Mouse (Mus musculus) gastrocnemius, adult 2 months (tissue): ENCODE results near the gene Gm10681. TPM values are rescaled to one million over a fixed set of nuclear protein-coding genes. Genes with fewer than 3 reads are reported as not detected.
"Not testable (repeated sequence)": the region's sequence is repeated elsewhere in the genome, so short reads cannot be mapped to it uniquely, and the experiment has no call there.

ENCODE experiments used
- DNase-seq: peaks from one replicate; pipeline ENCODE4 v3.0.0; 2022
- H3K27ac ChIP-seq: fragments of 200-600 bp; 2 replicates; pipeline ENCODE4 v1.8.1; 2022; ENCODE audit warnings: mild to moderate bottlenecking
- H3K4me3 ChIP-seq: fragments of 200-600 bp; 2 replicates; pipeline ENCODE4 v1.8.1; 2022; ENCODE audit warnings: mild to moderate bottlenecking, moderate library complexity
- CTCF ChIP-seq: fragments of 200-600 bp; IDR thresholded peaks from 2 replicates; pipeline ENCODE4 v1.8.1; 2022; ENCODE audit warnings: antibody characterized with exemption, mild to moderate bottlenecking, moderate library complexity
- intact Hi-C: fragments of 180-260 bp; cut with DNase I; formaldehyde crosslinking; loops from one replicate; pipeline ENCODE4 v1.15.1; 2025
- long read RNA-seq, 2 experiments: library from polyadenylated mRNA; stranded (forward); transcript quantifications; one replicate each; pipeline ENCODE4 v2.0.0; 2021
- total RNA-seq, 2 experiments: library from RNA; stranded (reverse); gene quantifications; 2 replicates each; pipeline ENCODE4 v1.2.3; 2021

Gm10681 gene
- not detected for total RNA-seq
- long read RNA-seq, experiment 1: 0 reads
- long read RNA-seq, experiment 2: 0 reads

DNA sequence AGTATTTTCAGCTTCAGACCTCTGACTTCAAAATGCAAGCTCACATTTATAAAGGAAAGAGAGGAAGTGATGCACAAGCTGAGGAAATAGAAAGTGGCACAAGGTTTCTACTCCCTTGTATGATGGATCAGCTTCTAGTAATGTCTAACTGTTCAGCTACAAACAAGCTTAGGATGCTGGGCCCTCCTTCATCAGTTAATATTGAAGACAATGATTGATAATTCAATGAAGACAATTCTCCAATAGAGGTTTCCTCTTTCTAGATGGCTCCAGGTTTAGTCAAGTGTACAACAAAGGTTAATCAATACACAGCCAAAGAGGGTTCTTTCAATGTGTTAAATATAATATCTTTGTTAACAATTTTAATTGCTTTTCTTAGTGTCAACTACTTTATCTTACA, at the start of gene Gm10681:
Gene Gm10681 (minus strand): TSS at position 101 of the 400 bp plus-strand sequence.
- intact Hi-C loops: no loop called here
- DNase-seq: no peak

DNA sequence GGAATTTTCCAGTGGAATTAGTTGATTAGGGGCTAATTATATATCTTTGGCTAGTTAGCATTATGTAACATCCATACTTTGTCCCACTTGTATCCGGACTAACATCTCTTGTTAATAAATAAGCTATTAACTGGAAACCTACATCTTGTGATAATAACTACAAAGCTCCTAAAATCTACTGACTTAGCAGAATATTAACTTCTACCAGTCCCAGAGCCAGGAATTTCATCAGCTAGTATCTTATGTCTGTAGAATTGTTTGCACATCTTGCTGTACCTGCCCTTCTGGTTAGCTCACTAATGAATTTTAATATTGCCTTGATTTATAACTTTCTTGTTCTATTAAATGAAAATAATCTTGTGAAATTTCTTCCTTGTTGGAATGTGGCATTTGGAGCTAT, 46.5 kb upstream of the Gm10681 start:
- intact Hi-C loops: no loop called here
- no peak for TF ChIP-seq CTCF
- no peak for DNase-seq
- Histone ChIP-seq H3K4me3 (no peak overlapping the region), H3K27ac (no peak overlapping the region)

More for the DNA sequence above, at the start of gene Gm10681:
- Histone ChIP-seq H3K27ac (no peak within 1 kb of the TSS), H3K4me3 (no peak within 1 kb of the TSS)
- no peak for TF ChIP-seq CTCF

DNA sequence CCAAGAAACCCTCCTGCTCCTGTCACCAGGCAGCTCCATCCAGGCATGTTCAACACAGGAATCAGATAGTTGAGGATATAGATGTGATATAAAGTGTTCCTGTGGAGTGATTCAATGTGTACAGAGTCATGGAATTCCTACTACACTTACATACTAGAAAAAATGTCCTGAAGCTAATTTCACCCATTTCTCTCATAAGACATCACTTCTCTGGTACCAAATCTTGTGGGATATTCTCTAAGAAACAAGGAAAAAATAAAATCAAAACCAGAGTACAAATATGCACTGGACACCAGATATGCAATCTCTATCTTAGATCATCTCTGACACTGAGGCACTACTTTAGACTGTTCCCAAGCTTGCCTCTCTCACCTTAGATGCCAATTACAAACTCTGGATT, 41.5 kb upstream of the Gm10681 start, which contains the start of gene Hsd3b5:
Gene Hsd3b5 (minus strand): TSS at position 101 of the 400 bp plus-strand sequence.
- no peak for DNase-seq
- Histone ChIP-seq H3K27ac (no peak within 1 kb of the TSS), H3K4me3 (no peak within 1 kb of the TSS)
- intact Hi-C loops: no loop called here
- TF ChIP-seq CTCF: no peak

DNA sequence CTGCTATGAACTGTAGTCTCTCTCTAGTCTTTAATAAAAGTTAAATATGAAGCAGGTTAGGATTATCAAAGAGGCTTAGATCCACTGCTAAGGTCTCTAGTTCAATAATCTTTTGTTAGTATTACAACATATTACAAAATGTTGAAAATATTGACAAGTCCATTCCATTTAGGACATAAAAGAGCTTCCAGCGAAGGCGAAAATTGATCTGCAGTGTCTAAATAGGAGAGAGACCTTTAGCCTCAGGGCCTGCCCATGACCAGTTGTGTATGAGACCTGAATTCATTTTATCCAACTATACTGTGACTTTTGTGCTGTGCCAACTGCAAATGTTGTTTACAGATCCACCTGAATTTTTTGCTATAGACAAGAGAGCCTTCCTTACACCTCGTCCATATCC, 41.0 kb upstream of the Gm10681 start:
- intact Hi-C loops: no loop called here
- DNase-seq: no peak
- no peak overlapping the region for H3K4me3 ChIP-seq
- no peak for TF ChIP-seq CTCF
- no peak overlapping the region for H3K27ac ChIP-seq

DNA sequence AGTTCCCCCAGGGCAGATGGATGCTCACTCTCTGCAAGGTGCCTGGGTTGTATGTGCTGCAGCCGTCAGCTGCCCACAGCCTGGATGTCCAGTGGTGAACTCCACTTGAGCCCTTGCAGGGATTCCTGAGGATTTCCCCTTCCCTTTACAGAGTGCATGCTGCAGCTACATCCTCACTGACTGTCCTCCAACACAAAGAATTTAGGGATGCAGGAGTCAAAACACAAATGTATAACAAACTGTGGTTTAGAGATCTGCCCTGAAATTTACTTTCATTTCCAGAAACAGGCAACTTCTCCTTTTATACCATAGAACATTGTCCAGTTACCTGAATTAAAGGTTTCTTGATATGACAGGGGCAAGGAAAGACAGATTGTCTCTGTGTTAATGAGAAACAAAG, 28.2 kb upstream of the Gm10681 start:
- H3K27ac ChIP-seq, DNase-seq, intact Hi-C loops, H3K4me3 ChIP-seq: not testable (repeated sequence)

DNA sequence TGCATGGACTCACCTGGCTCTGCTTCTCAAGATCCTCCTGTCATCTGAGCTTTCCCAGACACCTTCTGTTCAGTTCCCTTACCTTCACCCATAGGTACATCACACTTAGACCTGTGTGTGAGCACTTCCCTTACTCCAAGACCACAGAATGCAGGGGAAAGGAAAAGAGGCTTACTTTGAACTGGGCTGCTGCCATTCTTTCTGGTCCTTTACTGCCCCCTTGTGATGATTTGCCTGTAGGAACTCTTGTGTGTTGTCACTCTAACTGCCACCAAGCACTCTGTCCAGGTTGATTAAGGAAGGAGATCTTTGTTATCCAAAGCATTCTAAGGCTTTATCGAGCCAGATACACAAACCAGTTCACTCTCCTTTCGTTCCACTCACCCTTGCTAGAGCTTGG, 27.6 kb upstream of the Gm10681 start:
- DNase-seq, intact Hi-C loops, H3K4me3 ChIP-seq, H3K27ac ChIP-seq: not testable (repeated sequence)
- peak; percentile 7; the same call in 1 of the 2 replicates for TF ChIP-seq CTCF

DNA sequence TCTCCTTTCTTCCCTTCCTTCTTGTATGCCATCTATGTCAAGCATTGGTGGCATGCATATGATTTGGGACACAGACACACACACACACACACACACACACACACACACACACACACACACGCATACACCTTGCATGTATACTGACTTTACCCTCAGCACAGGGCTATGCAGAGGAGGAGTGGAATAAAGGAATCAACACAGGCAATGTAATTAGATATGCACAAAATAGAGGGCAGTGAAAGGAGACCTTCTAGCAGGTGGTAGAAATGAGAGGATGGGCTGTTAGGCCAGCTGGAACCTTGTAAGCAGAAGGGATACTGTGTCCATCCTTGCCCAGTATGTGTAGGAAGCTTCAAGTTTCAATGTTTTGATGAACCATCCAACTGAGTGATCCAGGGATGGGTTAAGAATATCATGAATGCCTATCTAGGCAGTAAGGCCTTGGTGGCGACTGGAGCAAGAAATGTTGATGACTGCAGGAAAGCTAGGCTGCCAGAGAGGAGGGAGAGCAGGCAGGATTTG, 25.9 kb upstream of the Gm10681 start:
- intact Hi-C loops, DNase-seq, H3K4me3 ChIP-seq, H3K27ac ChIP-seq: not testable (repeated sequence)

DNA sequence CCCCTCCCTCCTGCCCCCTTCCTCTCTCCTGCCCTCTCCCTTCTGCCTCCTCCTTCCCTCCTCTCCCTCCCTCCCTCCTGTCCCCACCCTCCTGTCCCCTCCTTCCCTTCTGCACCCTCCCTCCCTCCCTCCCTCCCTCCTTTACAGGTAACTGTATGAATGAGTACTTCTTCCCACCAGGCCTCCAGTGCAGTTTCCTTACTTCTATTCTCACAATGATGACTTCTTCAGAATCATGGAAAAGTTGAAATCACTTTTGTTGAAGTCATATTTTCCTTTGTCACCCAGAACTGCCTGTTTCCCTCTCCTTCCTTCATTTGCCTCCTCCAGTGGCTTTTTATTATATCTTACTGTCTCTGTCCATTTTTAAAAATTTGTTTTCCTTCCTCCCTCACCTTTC, 25.4 kb upstream of the Gm10681 start:
- TF ChIP-seq CTCF: no peak

DNA sequence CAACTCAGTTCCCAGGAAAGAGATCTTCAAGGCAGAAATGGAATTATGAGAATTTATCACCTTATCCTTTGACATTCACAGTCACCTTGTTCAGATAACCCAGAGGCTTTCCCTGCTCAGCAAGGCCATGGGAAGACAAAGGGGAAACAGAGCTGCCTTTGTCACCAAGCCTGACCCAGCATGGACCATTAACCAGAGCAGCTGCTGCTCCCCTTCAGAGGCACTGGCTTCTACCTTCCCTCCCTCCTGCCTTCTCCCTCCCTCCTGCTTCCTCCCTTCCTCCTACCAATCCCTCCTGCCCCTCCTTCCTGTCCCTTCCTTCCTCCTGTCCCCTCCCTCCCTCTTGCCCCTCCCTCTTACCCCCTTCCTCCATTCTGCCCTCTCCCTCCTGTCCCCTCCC, 24.9 kb upstream of the Gm10681 start:
- DNase-seq, H3K27ac ChIP-seq, intact Hi-C loops, H3K4me3 ChIP-seq: not testable (repeated sequence)

More for the DNA sequence above, 25.4 kb upstream of the Gm10681 start:
- DNase-seq: no peak
- no peak overlapping the region for H3K27ac ChIP-seq
- intact Hi-C loops: no loop called here
- no peak overlapping the region for H3K4me3 ChIP-seq

DNA sequence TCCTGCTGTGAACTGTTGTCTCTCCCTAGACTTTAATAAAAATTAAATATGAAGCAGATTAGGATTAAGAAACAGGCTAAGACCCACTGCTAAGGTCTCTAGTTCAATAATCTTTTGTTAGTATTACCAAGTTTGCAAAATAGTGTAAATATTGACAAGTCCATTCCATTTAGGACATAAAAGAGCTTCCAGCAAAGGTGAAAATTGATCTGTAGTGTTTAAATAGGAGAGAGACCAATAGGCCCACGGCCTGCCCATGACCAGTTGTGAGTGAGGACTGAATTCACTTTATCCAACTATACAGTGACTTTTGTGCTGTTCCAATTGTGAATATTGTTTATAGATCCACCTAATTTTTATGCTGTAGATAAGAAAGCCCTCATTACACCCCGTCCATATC, 886 bp downstream of the Gm10681 start:
- H3K4me3 ChIP-seq: no peak overlapping the region
- intact Hi-C loops: no loop called here
- no peak for TF ChIP-seq CTCF
- H3K27ac ChIP-seq: no peak overlapping the region
- DNase-seq: no peak

DNA sequence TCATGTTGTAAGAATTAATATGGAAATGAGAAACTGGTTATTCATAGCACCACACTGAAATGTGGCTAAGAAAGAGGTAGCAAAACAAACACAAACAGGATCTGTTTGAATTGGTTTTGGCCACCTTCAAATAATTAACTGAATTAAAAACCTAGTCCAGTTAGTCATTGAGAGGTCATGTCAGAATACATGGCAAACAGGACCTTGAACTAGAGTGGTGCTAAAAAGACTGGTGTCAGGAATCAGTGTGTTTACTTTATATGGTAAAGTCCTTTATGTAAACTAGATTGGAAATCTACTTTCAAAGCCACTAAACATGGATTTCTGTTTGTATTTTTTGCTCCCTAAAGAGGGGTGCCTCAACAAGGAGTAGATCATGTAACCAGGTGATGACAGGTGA, 6.0 kb downstream of the Gm10681 start:
- intact Hi-C loops, H3K27ac ChIP-seq, H3K4me3 ChIP-seq, DNase-seq: not testable (repeated sequence)

DNA sequence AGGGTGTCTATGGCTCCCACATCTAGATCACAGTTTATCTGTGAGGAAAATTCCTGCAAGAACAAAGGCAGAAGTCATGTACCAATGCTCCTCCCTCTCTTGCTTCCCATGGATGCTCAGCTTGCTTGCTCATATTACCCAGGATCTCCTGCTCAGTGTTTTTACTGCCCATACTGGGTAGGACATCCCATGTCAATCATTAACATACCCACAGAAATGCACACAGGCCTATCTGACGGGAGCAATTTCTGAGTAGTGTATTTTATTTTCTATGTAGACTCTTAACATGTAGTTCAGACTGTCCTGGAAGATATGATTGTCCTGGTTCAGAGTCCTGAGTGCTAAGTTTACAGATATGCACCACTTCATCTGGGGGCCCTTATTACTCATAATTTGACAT, 6.4 kb downstream of the Gm10681 start:
- H3K27ac ChIP-seq, DNase-seq, H3K4me3 ChIP-seq, intact Hi-C loops: not testable (repeated sequence)

DNA sequence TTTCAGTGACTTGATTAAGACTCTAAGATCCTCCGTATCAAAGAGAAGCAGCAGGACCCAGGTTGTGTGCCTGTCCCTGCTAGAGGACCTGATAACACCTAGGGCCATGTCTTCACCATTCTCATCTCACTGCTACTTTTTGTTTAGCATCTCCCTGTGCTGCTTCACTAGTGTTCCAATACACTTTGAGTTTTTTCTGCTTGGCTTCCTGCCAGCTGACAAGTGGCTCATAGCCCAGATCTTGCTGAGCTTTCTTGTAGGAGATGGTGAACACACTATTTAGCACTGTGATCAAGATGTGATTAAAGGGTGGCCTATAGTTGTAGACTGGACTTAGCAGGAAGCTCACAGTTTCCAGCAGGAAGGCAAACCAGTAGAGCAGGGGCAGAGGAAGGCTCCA, 7.6 kb downstream of the Gm10681 start:
- intact Hi-C loops, DNase-seq, H3K27ac ChIP-seq, H3K4me3 ChIP-seq: not testable (repeated sequence)

DNA sequence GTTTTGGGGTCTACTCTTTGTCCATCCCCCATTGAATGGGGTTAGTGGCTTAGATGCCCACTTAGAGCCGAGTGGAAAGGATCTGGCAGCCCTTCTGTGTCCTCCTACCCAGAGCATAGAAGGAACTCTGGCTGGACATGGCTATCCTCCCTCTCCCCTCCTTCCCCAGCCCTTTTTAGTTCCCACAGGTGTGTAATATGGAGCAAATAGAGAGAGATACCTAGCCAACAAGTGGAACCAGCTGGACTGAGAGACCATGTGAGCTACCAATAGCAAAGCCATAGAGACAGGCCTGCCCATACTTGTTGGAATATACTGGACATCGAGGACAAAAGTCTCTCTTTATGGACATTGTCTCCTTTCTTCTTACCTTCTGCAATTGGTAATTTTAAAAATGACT, 20.9 kb downstream of the Gm10681 start:
- DNase-seq, intact Hi-C loops, H3K4me3 ChIP-seq, H3K27ac ChIP-seq: not testable (repeated sequence)

DNA sequence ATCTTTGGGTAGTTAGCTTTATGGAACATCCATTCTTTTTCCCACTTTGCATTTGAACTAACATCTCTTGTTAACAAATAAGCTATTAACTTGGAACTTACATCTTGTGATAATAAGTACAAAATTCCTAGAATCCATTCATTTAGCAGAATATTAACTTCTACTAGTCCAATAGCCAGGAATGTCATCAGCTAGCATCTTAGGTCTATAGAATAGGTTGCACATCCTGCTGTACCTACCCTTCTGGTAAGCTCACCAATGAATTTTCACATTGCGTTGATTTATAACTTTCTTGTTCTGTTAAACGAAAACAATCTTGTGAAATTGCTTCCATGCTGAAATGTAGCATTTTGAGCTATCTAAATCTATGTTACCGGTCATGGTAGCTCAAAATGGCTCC, 23.7 kb downstream of the Gm10681 start:
- H3K27ac ChIP-seq, intact Hi-C loops, DNase-seq, H3K4me3 ChIP-seq: not testable (repeated sequence)

DNA sequence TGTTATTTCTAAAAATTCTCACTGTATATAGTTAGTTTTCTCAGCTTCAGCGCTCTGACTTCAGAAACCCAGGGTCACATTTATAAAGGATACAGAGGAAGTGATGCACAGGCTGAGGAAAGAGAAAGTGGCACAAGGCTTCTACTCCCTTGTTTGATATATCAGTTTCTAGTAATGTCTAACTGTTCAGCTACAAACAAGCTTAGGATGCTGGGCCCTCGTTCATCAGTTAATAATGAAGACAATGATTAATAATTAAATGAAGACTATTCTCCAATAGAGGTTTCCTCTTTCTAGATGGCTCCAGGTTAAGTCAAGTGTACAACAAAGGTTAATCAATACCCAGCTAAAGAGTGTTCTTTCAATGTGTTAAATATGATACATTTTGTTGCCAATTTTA, 24.8 kb downstream of the Gm10681 start:
- H3K4me3 ChIP-seq, intact Hi-C loops, DNase-seq, H3K27ac ChIP-seq: not testable (repeated sequence)

DNA sequence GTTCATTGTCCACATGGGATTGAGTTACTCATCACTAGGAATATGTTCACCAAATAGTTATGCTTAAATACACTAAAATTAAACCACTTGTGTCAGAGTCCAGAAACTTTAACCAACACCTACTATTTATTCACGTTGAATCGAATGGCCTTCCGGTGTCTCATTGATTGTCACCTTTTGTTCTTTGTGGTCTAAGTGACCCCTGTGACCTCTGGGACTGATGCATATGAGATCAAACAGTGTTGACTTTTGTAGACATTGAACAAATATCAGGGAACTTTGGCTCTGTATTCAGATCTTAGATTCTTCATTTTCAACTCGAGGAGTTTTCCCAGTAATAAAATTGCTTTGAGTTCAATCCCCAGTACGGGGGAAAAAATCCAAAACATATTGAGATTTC, 27.9 kb downstream of the Gm10681 start:
- H3K4me3 ChIP-seq, intact Hi-C loops, DNase-seq, H3K27ac ChIP-seq: not testable (repeated sequence)

DNA sequence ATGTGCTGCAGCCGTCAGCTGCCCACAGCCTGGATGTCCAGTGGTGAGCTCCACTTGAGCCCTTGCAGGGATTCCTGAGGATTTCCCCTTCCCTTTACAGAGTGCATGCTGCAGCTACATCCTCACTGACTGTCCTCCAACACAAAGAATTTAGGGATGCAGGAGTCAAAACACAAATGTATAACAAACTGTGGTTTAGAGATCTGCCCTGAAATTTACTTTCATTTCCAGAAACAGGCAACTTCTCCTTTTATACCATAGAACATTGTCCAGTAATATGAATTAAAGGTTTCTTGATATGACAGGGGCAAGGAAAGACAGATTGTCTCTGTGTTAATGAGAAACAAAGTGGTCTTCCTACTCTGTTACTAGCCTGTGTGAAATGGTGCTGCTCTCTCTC, 37.8 kb downstream of the Gm10681 start:
- intact Hi-C loops, DNase-seq, H3K4me3 ChIP-seq, H3K27ac ChIP-seq: not testable (repeated sequence)

DNA sequence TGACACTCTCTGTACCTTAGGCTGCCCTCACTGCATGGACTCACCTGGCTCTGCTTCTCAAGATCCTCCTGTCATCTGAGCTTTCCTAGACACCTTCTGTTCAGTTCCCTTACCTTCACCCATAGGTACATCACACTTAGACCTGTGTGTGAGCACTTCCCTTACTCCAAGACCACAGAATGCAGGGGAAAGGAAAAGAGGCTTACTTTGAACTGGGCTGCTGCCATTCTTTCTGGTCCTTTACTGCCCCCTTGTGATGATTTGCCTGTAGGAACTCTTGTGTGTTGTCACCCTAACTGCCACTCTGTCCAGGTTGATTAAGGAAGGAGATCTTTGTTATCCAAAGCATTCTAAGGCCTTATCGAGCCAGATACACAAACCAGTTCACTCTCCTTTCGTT, 38.4 kb downstream of the Gm10681 start:
- H3K4me3 ChIP-seq, intact Hi-C loops, DNase-seq, H3K27ac ChIP-seq: not testable (repeated sequence)

DNA sequence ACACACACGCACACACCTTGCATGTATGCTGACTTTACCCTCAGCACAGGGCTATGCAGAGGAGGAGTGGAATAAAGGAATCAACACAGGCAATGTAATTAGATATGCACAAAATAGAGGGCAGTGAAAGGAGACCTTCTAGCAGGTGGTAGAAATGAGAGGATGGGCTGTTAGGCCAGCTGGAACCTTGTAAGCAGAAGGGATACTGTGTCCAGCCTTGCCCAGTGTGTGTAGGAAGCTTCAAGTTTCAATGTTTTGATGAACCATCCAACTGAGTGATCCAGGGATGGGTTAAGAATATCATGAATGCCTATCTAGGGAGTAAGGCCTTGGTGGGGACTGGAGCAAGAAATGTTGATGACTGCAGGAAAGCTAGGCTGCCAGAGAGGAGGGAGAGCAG, 40.1 kb downstream of the Gm10681 start:
- H3K27ac ChIP-seq, intact Hi-C loops, DNase-seq, H3K4me3 ChIP-seq: not testable (repeated sequence)
